Mouse (Mus musculus) embryo, embryonic 10 days (tissue): Measurements from ENCODE around the gene Olfr1090.

ENCODE experiments used
- DNase-seq: peaks from one replicate; pipeline ENCODE4 v3.0.0-alpha.2; 2015; ENCODE audit warnings: low spot score

Gene Olfr1090

GRCm38 (mm10) chr2:86758893-86759292, at the start of gene Olfr1090:
Gene Olfr1090, minus strand, starts transcription at chr2:86758993.
- DNase-seq: no peak

- DNase-seq: no peak
Measured at GRCm38 (mm10) chr2:86782179-86782578, 23.4 kb upstream of the Olfr1090 start, which contains the start of gene Olfr1093. Gene Olfr1093, plus strand, starts transcription at chr2:86782479.

DNA sequence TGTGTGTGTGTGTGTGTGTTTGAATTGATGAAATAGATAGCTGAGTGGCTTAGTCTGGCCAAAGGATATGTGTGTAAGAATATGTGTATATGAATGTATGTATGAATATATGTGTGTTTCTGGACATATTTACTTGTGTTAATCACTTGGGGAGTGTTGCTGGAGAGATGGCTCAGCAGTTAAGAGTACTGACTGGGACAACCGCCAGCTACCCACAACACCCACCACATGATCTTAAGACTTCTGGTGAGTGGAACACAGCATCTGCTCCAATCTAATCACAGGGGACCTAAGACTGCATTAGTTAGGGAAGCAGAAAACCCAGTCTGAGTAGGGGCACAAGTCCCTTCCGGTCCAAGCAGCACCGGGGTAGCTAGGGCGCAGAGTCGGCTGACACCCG, 2.3 kb upstream of the Olfr1090 start:
- DNase-seq: no peak

GRCm38 (mm10) chr2:86733601-86734000, 25.2 kb downstream of the Olfr1090 start, which contains the start of gene Olfr1089:
Gene Olfr1089, minus strand, starts transcription at chr2:86733701.
- no peak for DNase-seq
